Mouse (Mus musculus): ENCODE measurements around the gene Cx3cr1. TPM values are rescaled to one million over a fixed set of nuclear protein-coding genes. Genes with fewer than 3 reads are reported as not detected.

Cx3cr1 gene
- polyA plus RNA-seq, 1 experiment, result 14.4 TPM

DNA sequence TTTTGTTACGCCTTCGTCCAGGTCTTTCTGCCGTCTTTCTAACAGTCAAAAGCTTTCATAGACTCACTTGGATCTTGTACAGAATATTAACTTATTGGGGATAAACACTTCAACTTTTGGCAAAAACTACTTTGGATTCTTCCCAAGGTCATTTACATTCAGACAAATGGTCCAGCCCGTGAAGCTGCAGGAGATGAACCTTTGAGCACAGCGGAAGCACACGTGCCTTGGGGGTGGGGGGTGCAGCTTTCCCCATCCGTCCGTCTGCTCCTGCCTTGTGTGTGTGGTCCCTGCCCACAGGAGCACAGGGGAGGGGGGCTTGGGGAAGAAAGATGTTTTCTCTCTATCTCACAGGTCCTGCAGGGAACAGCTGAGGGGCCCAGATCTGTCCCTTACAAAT lies 143.9 kb downstream of the Cx3cr1 start:
- H3K27me3 ChIP-seq (ENCODE audit: control insufficient read depth, insufficient read depth, low read length), result no peaks in the 10 kb centered on the region
- no peak overlapping the region for H3K4me3 ChIP-seq (ENCODE audit: extremely low read depth, insufficient read depth, insufficient read length)
- no peak for TF ChIP-seq CTCF (IDR thresholded peaks at IDR 0.05; ENCODE audit: extremely low read depth, insufficient read depth, insufficient read length, insufficient replicate concordance)
- TF ChIP-seq POLR2A (IDR thresholded peaks at IDR 0.05; ENCODE audit: low read depth, low read length), result no peak
- H3K4me1 ChIP-seq (ENCODE audit: control insufficient read depth, insufficient read depth, insufficient read length), result no peaks in the 10 kb centered on the region
- H3K36me3 ChIP-seq (ENCODE audit: control insufficient read depth, insufficient read depth, low read length), result peaks cover 40% of the 10 kb centered on the region
- 73% methylated on average over 8 of the region's 8 CpGs for WGBS
- no peak overlapping the region for H3K27ac ChIP-seq (ENCODE audit: insufficient read depth, low read length)
- DNase-seq (ENCODE audit: low read depth in 1 of 2, low spot score in 2 of 2), result no peak

DNA sequence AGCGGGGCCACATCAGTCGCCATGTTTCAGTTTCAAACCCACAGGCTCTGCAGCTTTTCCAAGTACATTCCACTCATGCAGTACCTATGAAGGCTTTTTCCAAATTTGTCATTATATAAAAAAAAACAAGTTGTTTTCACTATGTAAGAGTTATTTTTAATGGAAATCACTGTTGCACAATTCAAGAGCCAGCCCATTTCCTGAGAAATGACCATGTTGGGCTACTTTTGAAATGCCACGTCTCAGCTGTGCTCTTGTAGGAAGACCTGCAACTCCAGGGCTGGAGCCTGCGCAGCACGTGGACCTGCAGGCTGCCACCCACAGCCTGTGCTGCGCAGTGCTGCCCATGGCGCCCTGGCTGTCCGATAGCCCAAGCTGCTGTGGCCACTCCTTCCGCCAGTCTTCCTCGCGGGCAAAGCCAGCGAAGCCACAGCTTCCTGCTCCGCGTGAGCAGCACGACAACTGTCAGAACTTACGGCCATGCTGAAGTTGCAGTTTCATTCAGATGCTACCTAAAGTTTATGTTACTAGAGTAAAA lies 144.5 kb downstream of the Cx3cr1 start:
- Histone ChIP-seq H3K27me3 (ENCODE audit: control insufficient read depth, insufficient read depth, low read length) (no peaks in the 10 kb centered on the region), H3K4me3 (ENCODE audit: extremely low read depth, insufficient read depth, insufficient read length) (no peak overlapping the region), H3K4me1 (ENCODE audit: control insufficient read depth, insufficient read depth, insufficient read length) (no peaks in the 10 kb centered on the region), H3K27ac (ENCODE audit: insufficient read depth, low read length) (no peak overlapping the region), H3K36me3 (ENCODE audit: control insufficient read depth, insufficient read depth, low read length) (peaks cover 46% of the 10 kb centered on the region)
- 39% methylated on average over 16 of the region's 16 CpGs for WGBS
- no peak for DNase-seq (ENCODE audit: low read depth in 1 of 2, low spot score in 2 of 2)
- TF ChIP-seq POLR2A (IDR thresholded peaks at IDR 0.05; ENCODE audit: low read depth, low read length), result no peak
- no peak for TF ChIP-seq CTCF (IDR thresholded peaks at IDR 0.05; ENCODE audit: extremely low read depth, insufficient read depth, insufficient read length, insufficient replicate concordance)

DNA sequence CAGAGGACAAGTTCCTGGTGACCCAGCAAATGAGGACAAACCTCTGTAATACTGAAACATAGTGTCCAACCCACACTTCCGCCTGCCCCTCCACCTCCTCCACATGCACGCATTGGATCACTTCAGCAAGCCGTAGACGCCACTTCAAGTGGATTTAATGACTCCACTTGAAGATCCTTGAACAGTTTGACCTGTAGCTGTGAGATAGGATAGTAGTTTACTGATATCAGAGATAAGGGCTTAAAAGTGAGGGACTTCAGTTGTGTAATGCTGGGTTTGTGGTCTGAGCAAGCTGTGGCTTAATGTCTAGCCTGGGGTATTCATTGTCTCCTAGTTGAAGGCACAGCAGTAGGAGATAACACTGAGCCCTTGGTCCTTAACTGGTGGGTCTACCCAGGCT lies 146.2 kb downstream of the Cx3cr1 start:
- peaks cover 58% of the 10 kb centered on the region for H3K36me3 ChIP-seq (ENCODE audit: control insufficient read depth, insufficient read depth, low read length)
- no peak for DNase-seq (ENCODE audit: low read depth in 1 of 2, low spot score in 2 of 2)
- 94% methylated on average over 4 of the region's 4 CpGs for WGBS
- TF ChIP-seq POLR2A (IDR thresholded peaks at IDR 0.05; ENCODE audit: low read depth, low read length) (no peak), CTCF (IDR thresholded peaks at IDR 0.05; ENCODE audit: extremely low read depth, insufficient read depth, insufficient read length, insufficient replicate concordance) (no peak)
- no peak overlapping the region for H3K27ac ChIP-seq (ENCODE audit: insufficient read depth, low read length)
- no peaks in the 10 kb centered on the region for H3K4me1 ChIP-seq (ENCODE audit: control insufficient read depth, insufficient read depth, insufficient read length)
- no peaks in the 10 kb centered on the region for H3K27me3 ChIP-seq (ENCODE audit: control insufficient read depth, insufficient read depth, low read length)
- no peak overlapping the region for H3K4me3 ChIP-seq (ENCODE audit: extremely low read depth, insufficient read depth, insufficient read length)

DNA sequence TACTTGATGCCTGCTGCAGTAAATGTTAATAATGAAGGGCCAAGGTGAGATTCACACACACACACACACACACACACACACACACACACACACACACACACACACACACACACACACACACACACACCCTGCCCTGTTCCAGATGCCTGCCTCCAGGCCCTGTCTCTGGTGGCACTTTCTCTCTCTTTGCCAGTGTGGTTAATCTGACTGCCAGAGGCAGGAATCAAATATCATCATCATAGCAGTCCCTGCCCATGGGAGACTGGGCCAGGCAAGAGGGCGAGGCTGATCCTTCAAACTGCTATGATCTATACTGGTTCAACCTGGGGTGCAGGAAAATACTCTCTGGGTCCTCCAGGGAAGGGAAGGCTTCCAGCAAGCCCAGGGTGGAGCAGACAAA lies 149.8 kb downstream of the Cx3cr1 start:
- no peak overlapping the region for H3K4me3 ChIP-seq (ENCODE audit: extremely low read depth, insufficient read depth, insufficient read length)
- 95% methylated on average over 1 of the region's 1 CpGs for WGBS
- peaks cover 57% of the 10 kb centered on the region for H3K36me3 ChIP-seq (ENCODE audit: control insufficient read depth, insufficient read depth, low read length)
- no peak for DNase-seq (ENCODE audit: low read depth in 1 of 2, low spot score in 2 of 2)
- no peak overlapping the region for H3K27ac ChIP-seq (ENCODE audit: insufficient read depth, low read length)
- no peaks in the 10 kb centered on the region for H3K27me3 ChIP-seq (ENCODE audit: control insufficient read depth, insufficient read depth, low read length)
- no peaks in the 10 kb centered on the region for H3K4me1 ChIP-seq (ENCODE audit: control insufficient read depth, insufficient read depth, insufficient read length)
- TF ChIP-seq POLR2A (IDR thresholded peaks at IDR 0.05; ENCODE audit: low read depth, low read length), result no peak
- TF ChIP-seq CTCF (IDR thresholded peaks at IDR 0.05; ENCODE audit: extremely low read depth, insufficient read depth, insufficient read length, insufficient replicate concordance), result no peak

DNA sequence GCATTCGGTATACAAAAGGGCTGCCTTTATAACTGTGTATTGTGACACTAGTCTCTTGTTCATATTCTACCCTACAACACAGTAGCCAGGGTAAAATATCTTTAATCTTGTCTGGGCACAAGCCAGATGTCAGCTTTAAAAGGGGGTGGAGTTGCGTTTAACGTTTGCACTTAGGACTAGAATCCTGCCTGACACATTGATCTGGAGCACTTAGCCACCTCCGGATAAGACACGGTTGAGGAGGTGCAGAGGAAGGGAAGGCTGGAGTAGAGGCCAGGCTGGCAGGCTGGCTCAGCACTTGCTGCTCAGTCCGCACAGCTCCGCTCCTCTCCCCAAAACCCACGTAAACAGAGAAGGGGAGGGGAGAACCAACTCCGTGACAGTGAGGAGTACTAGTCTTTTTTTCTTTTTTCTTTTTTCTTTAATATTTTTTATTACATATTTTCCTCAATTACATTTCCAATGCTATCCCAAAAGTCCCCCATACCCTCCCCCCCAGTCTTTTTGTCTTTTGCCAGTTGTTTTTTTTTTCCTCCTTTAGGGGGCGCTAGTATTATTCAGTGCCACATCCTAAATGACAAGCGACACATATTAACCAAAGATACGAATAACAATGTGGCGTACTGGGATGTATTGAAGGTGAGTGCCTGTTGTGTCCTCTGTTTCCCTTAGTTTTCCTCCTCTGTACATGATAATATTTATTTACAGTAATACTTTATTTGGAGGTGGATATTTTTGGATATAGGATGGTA lies 156.4 kb downstream of the Cx3cr1 start:
- H3K36me3 ChIP-seq (ENCODE audit: control insufficient read depth, insufficient read depth, low read length), result peaks cover 67% of the 10 kb centered on the region
- TF ChIP-seq CTCF (IDR thresholded peaks at IDR 0.05; ENCODE audit: extremely low read depth, insufficient read depth, insufficient read length, insufficient replicate concordance) (no peak), POLR2A (IDR thresholded peaks at IDR 0.05; ENCODE audit: low read depth, low read length) (no peak)
- DNase-seq (ENCODE audit: low read depth in 1 of 2, low spot score in 2 of 2), result no peak
- 78% methylated on average over 13 of the region's 13 CpGs for WGBS
- no peaks in the 10 kb centered on the region for H3K4me1 ChIP-seq (ENCODE audit: control insufficient read depth, insufficient read depth, insufficient read length)
- H3K4me3 ChIP-seq (ENCODE audit: extremely low read depth, insufficient read depth, insufficient read length), result no peak overlapping the region
- no peaks in the 10 kb centered on the region for H3K27me3 ChIP-seq (ENCODE audit: control insufficient read depth, insufficient read depth, low read length)
- H3K27ac ChIP-seq (ENCODE audit: insufficient read depth, low read length), result no peak overlapping the region

DNA sequence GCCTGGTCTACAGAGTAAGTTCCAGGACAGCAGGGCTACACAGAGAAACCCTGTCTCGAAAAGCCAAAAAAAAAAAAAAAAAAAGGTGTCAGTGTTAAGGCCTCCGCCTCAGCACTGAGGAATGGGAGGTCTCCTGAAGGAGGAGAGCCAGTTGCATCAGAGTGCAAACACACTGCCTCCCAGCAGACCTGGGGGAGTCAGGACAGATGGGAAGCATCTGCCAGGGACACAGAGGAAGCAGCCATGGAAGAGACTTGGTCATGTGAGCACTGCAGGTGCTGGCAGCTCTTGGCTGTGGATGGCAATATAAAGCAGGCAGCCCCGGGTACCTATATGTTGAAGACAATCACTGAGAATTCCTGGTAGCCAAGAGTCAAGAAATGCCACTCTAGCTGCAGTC lies 159.7 kb downstream of the Cx3cr1 start:
- no peak for DNase-seq (ENCODE audit: low read depth in 1 of 2, low spot score in 2 of 2)
- 85% methylated on average over 3 of the region's 3 CpGs for WGBS
- Histone ChIP-seq H3K36me3 (ENCODE audit: control insufficient read depth, insufficient read depth, low read length) (peaks cover 68% of the 10 kb centered on the region), H3K27ac (ENCODE audit: insufficient read depth, low read length) (no peak overlapping the region), H3K4me3 (ENCODE audit: extremely low read depth, insufficient read depth, insufficient read length) (no peak overlapping the region), H3K27me3 (ENCODE audit: control insufficient read depth, insufficient read depth, low read length) (no peaks in the 10 kb centered on the region), H3K4me1 (ENCODE audit: control insufficient read depth, insufficient read depth, insufficient read length) (no peaks in the 10 kb centered on the region)
- TF ChIP-seq CTCF (IDR thresholded peaks at IDR 0.05; ENCODE audit: extremely low read depth, insufficient read depth, insufficient read length, insufficient replicate concordance) (no peak), POLR2A (IDR thresholded peaks at IDR 0.05; ENCODE audit: low read depth, low read length) (no peak)

DNA sequence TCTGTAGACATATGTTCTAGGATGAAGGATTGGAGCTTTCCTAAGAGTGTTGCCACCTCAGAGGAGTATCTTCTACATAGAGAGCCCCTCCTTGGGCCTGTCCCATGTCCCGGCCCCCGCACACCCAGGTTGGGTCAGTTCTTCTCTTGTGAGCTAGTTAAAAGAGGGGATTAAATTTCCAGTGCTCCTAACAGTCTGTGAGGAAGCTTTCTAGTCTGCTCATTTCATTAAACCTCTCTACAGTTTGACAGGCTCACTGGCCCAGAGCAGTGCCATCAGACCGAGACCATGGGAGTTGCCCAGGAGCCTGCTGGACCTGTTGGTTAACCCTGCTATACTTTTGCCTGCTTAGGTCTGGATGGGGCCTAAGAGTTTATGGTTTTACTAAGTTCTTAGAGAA lies 161.0 kb downstream of the Cx3cr1 start:
- Histone ChIP-seq H3K4me1 (ENCODE audit: control insufficient read depth, insufficient read depth, insufficient read length) (no peaks in the 10 kb centered on the region), H3K36me3 (ENCODE audit: control insufficient read depth, insufficient read depth, low read length) (peaks cover 64% of the 10 kb centered on the region), H3K27ac (ENCODE audit: insufficient read depth, low read length) (no peak overlapping the region), H3K4me3 (ENCODE audit: extremely low read depth, insufficient read depth, insufficient read length) (no peak overlapping the region), H3K27me3 (ENCODE audit: control insufficient read depth, insufficient read depth, low read length) (no peaks in the 10 kb centered on the region)
- 94% methylated on average over 3 of the region's 3 CpGs for WGBS
- TF ChIP-seq POLR2A (IDR thresholded peaks at IDR 0.05; ENCODE audit: low read depth, low read length) (no peak), CTCF (IDR thresholded peaks at IDR 0.05; ENCODE audit: extremely low read depth, insufficient read depth, insufficient read length, insufficient replicate concordance) (no peak)
- DNase-seq (ENCODE audit: low read depth in 1 of 2, low spot score in 2 of 2), result no peak

Data from spleen, adult 2 months (tissue).